Mouse (Mus musculus) myocyte (in vitro differentiated cells): ENCODE measurements around the gene Tmem82.

Experiments used
- MAX ChIP-seq: IDR thresholded peaks from one replicate; pipeline ENCODE4 v1.6.1; 2011; ENCODE audit warnings: low read depth, mild to moderate bottlenecking, control low read depth
- MYOG ChIP-seq, 3 experiments: IDR thresholded peaks; one replicate each; pipeline ENCODE4 v1.6.1; 2011; ENCODE audit warnings: control low read depth in 2 of 3, low read depth in 2 of 3, mild to moderate bottlenecking in 2 of 3; ENCODE audit not compliant: insufficient read length in 2 of 3, control insufficient read depth in 1 of 3, insufficient read depth in 1 of 3
- POLR2A ChIP-seq: IDR thresholded peaks from one replicate; pipeline ENCODE4 v1.6.1; 2011; ENCODE audit warnings: low read depth, mild to moderate bottlenecking, control low read depth, moderate library complexity; ENCODE audit not compliant: insufficient read length
- POLR2AphosphoS2 ChIP-seq: IDR thresholded peaks from one replicate; pipeline ENCODE4 v1.6.1; 2011; ENCODE audit warnings: low read depth, control low read depth; ENCODE audit not compliant: insufficient read length
- USF1 ChIP-seq: IDR thresholded peaks from one replicate; pipeline ENCODE4 v1.6.1; 2011; ENCODE audit warnings: low read depth, mild to moderate bottlenecking, control low read depth, moderate library complexity

GRCm38 (mm10) chr4:141583919-141584318 is 34.5 kb downstream of the Tmem82 start:
- TF ChIP-seq MAX = no peak
- no peak for TF ChIP-seq POLR2A
- TF ChIP-seq USF1 = no peak
- no peak for TF ChIP-seq POLR2AphosphoS2
- TF ChIP-seq MYOG (IDR thresholded peaks at IDR 0.05; ENCODE audit: control insufficient read depth in 1 of 3, insufficient read depth in 1 of 3, insufficient read length in 2 of 3, low read depth in 2 of 3) = no peak
